Mouse (Mus musculus): ENCODE data around the gene Adam19.

DNA sequence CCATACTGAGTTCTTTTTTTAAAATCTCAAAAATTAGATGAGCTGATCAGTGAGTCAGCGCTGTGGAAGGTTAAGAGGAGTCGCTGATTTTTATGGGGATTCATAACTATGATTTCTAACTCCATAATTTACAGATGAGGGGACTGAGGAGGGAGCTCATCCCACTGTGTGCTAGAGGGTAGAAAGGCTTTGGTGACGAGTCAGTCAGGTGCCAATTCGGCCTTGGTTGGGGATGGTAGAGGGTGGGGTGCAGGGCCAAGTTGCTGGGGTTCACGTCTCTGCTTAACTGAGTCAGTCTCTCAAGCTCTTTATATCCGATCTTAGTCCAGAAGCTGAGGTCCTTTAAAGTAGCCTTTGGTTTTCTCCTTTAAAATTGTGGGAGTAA, 40.5 kb downstream of the Adam19 start:
- TF ChIP-seq GATA1 (IDR thresholded peaks at IDR 0.05; ENCODE audit: low read length) (no peak), TAL1 (IDR thresholded peaks at IDR 0.05; ENCODE audit: low read length) (no peak)
